Mouse (Mus musculus): Measurements from ENCODE around the gene Polm. TPM values are rescaled to one million over a fixed set of nuclear protein-coding genes. Genes with fewer than 3 reads are reported as not detected.

Gene Polm
- polyA plus RNA-seq, 1 experiment from 2014 or later = 2.0 TPM

- H3K4me3 ChIP-seq (ENCODE audit: low read depth, low read length) = no peak overlapping the region
- no peak for ATAC-seq (ENCODE audit: low read depth)
- H3K4me2 ChIP-seq (ENCODE audit: low read depth, low read length) = no peak overlapping the region
- H3K4me1 ChIP-seq (ENCODE audit: control insufficient read depth, low read depth, low read length) = no peaks in the 10 kb centered on the region
- WGBS (ENCODE audit: insufficient replicate concordance) = 57% methylated on average over 13 of the region's 13 CpGs
- no peaks in the 10 kb centered on the region for H3K9me3 ChIP-seq (replicated peaks; ENCODE audit: control insufficient read depth, low read length)
- H3K27me3 ChIP-seq (ENCODE audit: control insufficient read depth, insufficient read depth, low read depth, low read length) = peaks cover 27% of the 10 kb centered on the region
- H3K36me3 ChIP-seq (ENCODE audit: control insufficient read depth, insufficient read depth) = no peaks in the 10 kb centered on the region
- H3K9ac ChIP-seq (ENCODE audit: low read depth, low read length) = no peak overlapping the region
- no peak overlapping the region for H3K27ac ChIP-seq (ENCODE audit: low read length)
Measured at GRCm38 (mm10) chr11:5859883-5860550, 22.2 kb upstream of the Polm start.

DNA sequence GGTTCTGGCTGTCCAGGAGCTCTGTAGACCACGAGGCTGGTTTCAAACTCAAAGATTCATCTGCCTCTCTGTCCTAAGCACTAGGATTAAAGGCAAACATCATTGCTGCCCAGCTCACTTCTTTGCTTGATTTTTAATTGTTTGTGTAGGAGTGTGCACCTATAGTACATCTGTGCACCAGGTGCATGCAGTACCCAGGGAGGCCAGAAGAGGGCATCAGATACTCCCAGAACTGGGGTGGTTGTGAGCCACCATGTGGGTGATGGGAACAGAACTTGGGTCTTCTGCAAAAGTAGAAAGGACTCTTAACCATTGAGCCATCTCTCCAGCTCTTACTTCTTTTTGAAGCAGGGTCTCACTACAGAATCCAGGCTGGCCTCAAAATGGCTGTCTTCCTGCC, 20.9 kb upstream of the Polm start:
- no peak overlapping the region for H3K4me2 ChIP-seq (ENCODE audit: low read depth, low read length)
- no peak for ATAC-seq (ENCODE audit: low read depth)
- no peak overlapping the region for H3K27ac ChIP-seq (ENCODE audit: low read length)
- WGBS (ENCODE audit: insufficient replicate concordance) = 50% methylated on average over 1 of the region's 1 CpGs
- H3K36me3 ChIP-seq (ENCODE audit: control insufficient read depth, insufficient read depth) = no peaks in the 10 kb centered on the region
- H3K4me3 ChIP-seq (ENCODE audit: low read depth, low read length) = no peak overlapping the region
- peaks cover 27% of the 10 kb centered on the region for H3K27me3 ChIP-seq (ENCODE audit: control insufficient read depth, insufficient read depth, low read depth, low read length)
- no peaks in the 10 kb centered on the region for H3K9me3 ChIP-seq (replicated peaks; ENCODE audit: control insufficient read depth, low read length)
- H3K4me1 ChIP-seq (ENCODE audit: control insufficient read depth, low read depth, low read length) = no peaks in the 10 kb centered on the region
- H3K9ac ChIP-seq (ENCODE audit: low read depth, low read length) = no peak overlapping the region

- peaks cover 11% of the 10 kb centered on the region for H3K27me3 ChIP-seq (ENCODE audit: control insufficient read depth, insufficient read depth, low read depth, low read length)
- H3K4me2 ChIP-seq (ENCODE audit: low read depth, low read length) = no peak overlapping the region
- no peaks in the 10 kb centered on the region for H3K9me3 ChIP-seq (replicated peaks; ENCODE audit: control insufficient read depth, low read length)
- no peaks in the 10 kb centered on the region for H3K36me3 ChIP-seq (ENCODE audit: control insufficient read depth, insufficient read depth)
- no peaks in the 10 kb centered on the region for H3K4me1 ChIP-seq (ENCODE audit: control insufficient read depth, low read depth, low read length)
- WGBS (ENCODE audit: insufficient replicate concordance) = 60% methylated on average over 8 of the region's 8 CpGs
- no peak overlapping the region for H3K27ac ChIP-seq (ENCODE audit: low read length)
- ATAC-seq (ENCODE audit: low read depth) = no peak
- H3K9ac ChIP-seq (ENCODE audit: low read depth, low read length) = no peak overlapping the region
- no peak overlapping the region for H3K4me3 ChIP-seq (ENCODE audit: low read depth, low read length)
Measured at GRCm38 (mm10) chr11:5856479-5857130, 18.8 kb upstream of the Polm start.

- Histone ChIP-seq H3K27ac (ENCODE audit: low read length) (no peak overlapping the region), H3K9me3 (replicated peaks; ENCODE audit: control insufficient read depth, low read length) (no peaks in the 10 kb centered on the region), H3K4me3 (ENCODE audit: low read depth, low read length) (no peak overlapping the region), H3K4me1 (ENCODE audit: control insufficient read depth, low read depth, low read length) (no peaks in the 10 kb centered on the region), H3K9ac (ENCODE audit: low read depth, low read length) (no peak overlapping the region), H3K36me3 (ENCODE audit: control insufficient read depth, insufficient read depth) (no peaks in the 10 kb centered on the region), H3K4me2 (ENCODE audit: low read depth, low read length) (no peak overlapping the region), H3K27me3 (ENCODE audit: control insufficient read depth, insufficient read depth, low read depth, low read length) (peaks cover 4% of the 10 kb centered on the region)
- WGBS (ENCODE audit: insufficient replicate concordance) = 50% methylated on average over 7 of the region's 7 CpGs
- ATAC-seq (ENCODE audit: low read depth) = no peak
Measured at GRCm38 (mm10) chr11:5855902-5856301, 18.1 kb upstream of the Polm start.

GRCm38 (mm10) chr11:5855481-5855880, 17.7 kb upstream of the Polm start:
- Histone ChIP-seq H3K4me1 (ENCODE audit: control insufficient read depth, low read depth, low read length) (no peaks in the 10 kb centered on the region), H3K9ac (ENCODE audit: low read depth, low read length) (no peak overlapping the region), H3K4me3 (ENCODE audit: low read depth, low read length) (no peak overlapping the region), H3K9me3 (replicated peaks; ENCODE audit: control insufficient read depth, low read length) (no peaks in the 10 kb centered on the region), H3K36me3 (ENCODE audit: control insufficient read depth, insufficient read depth) (no peaks in the 10 kb centered on the region), H3K27ac (ENCODE audit: low read length) (no peak overlapping the region), H3K4me2 (ENCODE audit: low read depth, low read length) (no peak overlapping the region), H3K27me3 (ENCODE audit: control insufficient read depth, insufficient read depth, low read depth, low read length) (no peaks in the 10 kb centered on the region)
- no peak for ATAC-seq (ENCODE audit: low read depth)

GRCm38 (mm10) chr11:5852314-5852713, 14.5 kb upstream of the Polm start:
- H3K27me3 ChIP-seq (ENCODE audit: control insufficient read depth, insufficient read depth, low read depth, low read length) = no peaks in the 10 kb centered on the region
- no peak for ATAC-seq (ENCODE audit: low read depth)
- no peaks in the 10 kb centered on the region for H3K4me1 ChIP-seq (ENCODE audit: control insufficient read depth, low read depth, low read length)
- WGBS (ENCODE audit: insufficient replicate concordance) = 41% methylated on average over 1 of the region's 1 CpGs
- H3K4me3 ChIP-seq (ENCODE audit: low read depth, low read length) = no peak overlapping the region
- H3K9ac ChIP-seq (ENCODE audit: low read depth, low read length) = no peak overlapping the region
- no peak overlapping the region for H3K27ac ChIP-seq (ENCODE audit: low read length)
- no peaks in the 10 kb centered on the region for H3K9me3 ChIP-seq (replicated peaks; ENCODE audit: control insufficient read depth, low read length)
- H3K36me3 ChIP-seq (ENCODE audit: control insufficient read depth, insufficient read depth) = no peaks in the 10 kb centered on the region
- H3K4me2 ChIP-seq (ENCODE audit: low read depth, low read length) = no peak overlapping the region

DNA sequence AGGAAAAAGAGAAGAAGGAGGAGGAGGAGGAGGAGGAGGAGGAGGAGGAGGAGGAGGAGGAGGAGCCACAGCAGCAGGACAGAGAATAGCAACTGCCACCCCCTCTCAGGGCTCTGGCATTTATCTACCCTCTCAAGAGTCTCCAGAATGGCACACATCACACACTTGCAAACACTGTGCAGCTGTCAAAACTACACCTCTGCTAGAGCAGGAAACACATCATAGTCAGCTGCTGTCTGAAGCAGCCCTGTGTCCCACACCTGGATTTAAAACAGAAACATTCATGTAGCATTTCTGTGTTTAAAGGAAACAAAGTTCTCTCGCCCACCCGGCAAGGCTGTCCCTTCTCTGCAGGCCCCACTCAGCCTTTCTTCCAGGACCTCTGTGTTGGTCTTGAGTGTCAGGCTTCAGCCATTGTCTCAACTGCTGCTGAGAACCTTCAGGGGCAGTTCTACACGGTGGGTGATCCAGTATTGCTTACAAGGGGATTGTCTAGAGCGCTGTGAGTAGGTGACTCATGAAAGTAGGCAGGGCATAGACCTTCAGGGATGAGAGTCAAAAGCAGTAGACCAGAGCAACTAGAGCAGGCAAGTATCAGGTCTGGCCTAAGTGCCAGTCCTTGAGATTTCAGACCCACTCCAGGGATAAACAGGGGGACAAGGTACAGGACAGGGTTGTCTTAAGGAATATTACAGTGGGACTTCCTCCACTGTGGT, 13.4 kb upstream of the Polm start:
- H3K4me3 ChIP-seq (ENCODE audit: low read depth, low read length) = no peak overlapping the region
- H3K27ac ChIP-seq (ENCODE audit: low read length) = no peak overlapping the region
- no peaks in the 10 kb centered on the region for H3K27me3 ChIP-seq (ENCODE audit: control insufficient read depth, insufficient read depth, low read depth, low read length)
- H3K9ac ChIP-seq (ENCODE audit: low read depth, low read length) = no peak overlapping the region
- no peak overlapping the region for H3K4me2 ChIP-seq (ENCODE audit: low read depth, low read length)
- H3K36me3 ChIP-seq (ENCODE audit: control insufficient read depth, insufficient read depth) = no peaks in the 10 kb centered on the region
- H3K4me1 ChIP-seq (ENCODE audit: control insufficient read depth, low read depth, low read length) = no peaks in the 10 kb centered on the region
- 53% methylated on average over 4 of the region's 4 CpGs for WGBS (ENCODE audit: insufficient replicate concordance)
- no peak for ATAC-seq (ENCODE audit: low read depth)
- H3K9me3 ChIP-seq (replicated peaks; ENCODE audit: control insufficient read depth, low read length) = no peaks in the 10 kb centered on the region

DNA sequence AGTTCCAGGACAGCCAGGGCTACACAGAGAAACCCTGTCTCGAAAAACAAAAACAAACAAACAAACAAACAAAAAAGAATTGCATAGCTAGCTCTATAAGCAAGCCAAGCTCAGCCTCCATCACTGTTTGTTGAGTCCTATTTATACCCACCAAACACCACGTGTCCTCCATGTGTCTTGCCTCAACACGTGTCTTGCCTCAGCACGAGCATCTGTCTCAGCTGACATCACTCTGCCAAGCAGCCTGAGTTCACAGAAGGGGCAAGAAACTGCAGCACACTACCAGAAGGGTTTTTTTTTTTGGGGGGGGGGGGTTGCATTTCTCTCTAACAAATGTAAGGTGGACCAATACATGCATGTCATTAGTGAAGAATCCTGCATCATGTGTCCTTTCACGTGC, 12.6 kb upstream of the Polm start:
- no peaks in the 10 kb centered on the region for H3K9me3 ChIP-seq (replicated peaks; ENCODE audit: control insufficient read depth, low read length)
- no peaks in the 10 kb centered on the region for H3K4me1 ChIP-seq (ENCODE audit: control insufficient read depth, low read depth, low read length)
- no peak for ATAC-seq (ENCODE audit: low read depth)
- H3K4me2 ChIP-seq (ENCODE audit: low read depth, low read length) = no peak overlapping the region
- 41% methylated on average over 5 of the region's 5 CpGs for WGBS (ENCODE audit: insufficient replicate concordance)
- no peak overlapping the region for H3K4me3 ChIP-seq (ENCODE audit: low read depth, low read length)
- H3K27ac ChIP-seq (ENCODE audit: low read length) = no peak overlapping the region
- no peaks in the 10 kb centered on the region for H3K36me3 ChIP-seq (ENCODE audit: control insufficient read depth, insufficient read depth)
- H3K27me3 ChIP-seq (ENCODE audit: control insufficient read depth, insufficient read depth, low read depth, low read length) = no peaks in the 10 kb centered on the region
- H3K9ac ChIP-seq (ENCODE audit: low read depth, low read length) = no peak overlapping the region

- no peak for ATAC-seq (ENCODE audit: low read depth)
- H3K9me3 ChIP-seq (replicated peaks; ENCODE audit: control insufficient read depth, low read length) = no peaks in the 10 kb centered on the region
- no peaks in the 10 kb centered on the region for H3K36me3 ChIP-seq (ENCODE audit: control insufficient read depth, insufficient read depth)
- H3K27ac ChIP-seq (ENCODE audit: low read length) = no peak overlapping the region
- no peaks in the 10 kb centered on the region for H3K4me1 ChIP-seq (ENCODE audit: control insufficient read depth, low read depth, low read length)
- no peak overlapping the region for H3K9ac ChIP-seq (ENCODE audit: low read depth, low read length)
- no peak overlapping the region for H3K4me2 ChIP-seq (ENCODE audit: low read depth, low read length)
- H3K27me3 ChIP-seq (ENCODE audit: control insufficient read depth, insufficient read depth, low read depth, low read length) = no peaks in the 10 kb centered on the region
- 29% methylated on average over 2 of the region's 2 CpGs for WGBS (ENCODE audit: insufficient replicate concordance)
- H3K4me3 ChIP-seq (ENCODE audit: low read depth, low read length) = no peak overlapping the region
Measured at GRCm38 (mm10) chr11:5849316-5849715, 11.5 kb upstream of the Polm start.

Measured in liver, embryonic 16.5 days (tissue).